Mouse (Mus musculus): ENCODE measurements at regions not wholly inside any gene's neighbourhood (a gene's known extent, or its start where the extent isn't known, plus 50 kb on each side); places are given as distances from the start of the nearest gene placed in this dataset.

GRCm38 (mm10) chr6:66272216-66272615 is 263.0 kb upstream of the Mad2l1 start:
- H3K36me3 ChIP-seq (ENCODE audit: insufficient read depth, low read length), result no peaks in the 10 kb centered on the region
- H3K4me2 ChIP-seq (replicated peaks; ENCODE audit: low read depth, low read length), result no peak overlapping the region
- no peak overlapping the region for H3K9ac ChIP-seq (replicated peaks; ENCODE audit: low read length)
- H3K27ac ChIP-seq (ENCODE audit: low read length), result no peak overlapping the region
- ATAC-seq (ENCODE audit: low FRiP score, low TSS enrichment), result no peak
- H3K4me1 ChIP-seq (ENCODE audit: insufficient read depth, low read length), result no peaks in the 10 kb centered on the region
- 57% methylated on average over 2 of the region's 2 CpGs for WGBS
- no peak overlapping the region for H3K4me3 ChIP-seq (ENCODE audit: low read length)
- no peaks in the 10 kb centered on the region for H3K27me3 ChIP-seq (ENCODE audit: insufficient read depth, low read length)
- no peaks in the 10 kb centered on the region for H3K9me3 ChIP-seq (ENCODE audit: low read length)

- ATAC-seq (ENCODE audit: low FRiP score, low TSS enrichment), result no peak
- peaks cover 3% of the 10 kb centered on the region; the same call in 1 of the 2 replicates for H3K9me3 ChIP-seq (ENCODE audit: low read length)
- no peak overlapping the region for H3K4me3 ChIP-seq (ENCODE audit: low read length)
- no peaks in the 10 kb centered on the region for H3K4me1 ChIP-seq (ENCODE audit: insufficient read depth, low read length)
- no peak overlapping the region for H3K4me2 ChIP-seq (replicated peaks; ENCODE audit: low read depth, low read length)
- no peak overlapping the region for H3K9ac ChIP-seq (replicated peaks; ENCODE audit: low read length)
- H3K36me3 ChIP-seq (ENCODE audit: insufficient read depth, low read length), result no peaks in the 10 kb centered on the region
- WGBS, result 86% methylated on average over 4 of the region's 4 CpGs
- H3K27me3 ChIP-seq (ENCODE audit: insufficient read depth, low read length), result no peaks in the 10 kb centered on the region
- no peak overlapping the region for H3K27ac ChIP-seq (ENCODE audit: low read length)
Measured at GRCm38 (mm10) chr6:66274737-66275136, 260.5 kb upstream of the Mad2l1 start.

- no peaks in the 10 kb centered on the region for H3K36me3 ChIP-seq (ENCODE audit: insufficient read depth, low read length)
- no peak overlapping the region for H3K9ac ChIP-seq (replicated peaks; ENCODE audit: low read length)
- WGBS, result 87% methylated on average over 8 of the region's 8 CpGs
- H3K9me3 ChIP-seq (ENCODE audit: low read length), result peaks cover 3% of the 10 kb centered on the region; the same call in 1 of the 2 replicates
- H3K4me2 ChIP-seq (replicated peaks; ENCODE audit: low read depth, low read length), result no peak overlapping the region
- H3K27me3 ChIP-seq (ENCODE audit: insufficient read depth, low read length), result no peaks in the 10 kb centered on the region
- H3K4me1 ChIP-seq (ENCODE audit: insufficient read depth, low read length), result no peaks in the 10 kb centered on the region
- ATAC-seq (ENCODE audit: low FRiP score, low TSS enrichment), result no peak
- no peak overlapping the region for H3K4me3 ChIP-seq (ENCODE audit: low read length)
- no peak overlapping the region for H3K27ac ChIP-seq (ENCODE audit: low read length)
Measured at GRCm38 (mm10) chr6:66280701-66281100, 254.5 kb upstream of the Mad2l1 start.

GRCm38 (mm10) chr6:66282566-66283115 is 252.5 kb upstream of the Mad2l1 start:
- Histone ChIP-seq H3K9me3 (ENCODE audit: low read length) (peaks cover 3% of the 10 kb centered on the region; the same call in 1 of the 2 replicates), H3K9ac (replicated peaks; ENCODE audit: low read length) (no peak overlapping the region), H3K4me2 (replicated peaks; ENCODE audit: low read depth, low read length) (no peak overlapping the region), H3K27me3 (ENCODE audit: insufficient read depth, low read length) (no peaks in the 10 kb centered on the region), H3K4me1 (ENCODE audit: insufficient read depth, low read length) (no peaks in the 10 kb centered on the region), H3K27ac (ENCODE audit: low read length) (no peak overlapping the region), H3K36me3 (ENCODE audit: insufficient read depth, low read length) (no peaks in the 10 kb centered on the region), H3K4me3 (ENCODE audit: low read length) (no peak overlapping the region)
- no peak for ATAC-seq (ENCODE audit: low FRiP score, low TSS enrichment)
- 69% methylated on average over 6 of the region's 6 CpGs for WGBS

- Histone ChIP-seq H3K27ac (ENCODE audit: low read length) (no peak overlapping the region), H3K4me1 (ENCODE audit: insufficient read depth, low read length) (no peaks in the 10 kb centered on the region), H3K9me3 (ENCODE audit: low read length) (no peaks in the 10 kb centered on the region), H3K4me3 (ENCODE audit: low read length) (no peak overlapping the region), H3K4me2 (replicated peaks; ENCODE audit: low read depth, low read length) (no peak overlapping the region), H3K36me3 (ENCODE audit: insufficient read depth, low read length) (no peaks in the 10 kb centered on the region), H3K9ac (replicated peaks; ENCODE audit: low read length) (no peak overlapping the region), H3K27me3 (ENCODE audit: insufficient read depth, low read length) (no peaks in the 10 kb centered on the region)
- no peak for ATAC-seq (ENCODE audit: low FRiP score, low TSS enrichment)
- 86% methylated on average over 4 of the region's 4 CpGs for WGBS
Measured at GRCm38 (mm10) chr6:66283521-66283920, 251.7 kb upstream of the Mad2l1 start.

GRCm38 (mm10) chr6:66287607-66288006 is 247.6 kb upstream of the Mad2l1 start:
- Histone ChIP-seq H3K4me2 (replicated peaks; ENCODE audit: low read depth, low read length) (no peak overlapping the region), H3K4me3 (ENCODE audit: low read length) (no peak overlapping the region), H3K36me3 (ENCODE audit: insufficient read depth, low read length) (no peaks in the 10 kb centered on the region), H3K9me3 (ENCODE audit: low read length) (no peaks in the 10 kb centered on the region), H3K27me3 (ENCODE audit: insufficient read depth, low read length) (no peaks in the 10 kb centered on the region), H3K4me1 (ENCODE audit: insufficient read depth, low read length) (no peaks in the 10 kb centered on the region), H3K9ac (replicated peaks; ENCODE audit: low read length) (no peak overlapping the region), H3K27ac (ENCODE audit: low read length) (no peak overlapping the region)
- no peak for ATAC-seq (ENCODE audit: low FRiP score, low TSS enrichment)

- no peaks in the 10 kb centered on the region for H3K4me1 ChIP-seq (ENCODE audit: insufficient read depth, low read length)
- no peaks in the 10 kb centered on the region for H3K36me3 ChIP-seq (ENCODE audit: insufficient read depth, low read length)
- H3K9ac ChIP-seq (replicated peaks; ENCODE audit: low read length), result no peak overlapping the region
- no peak for ATAC-seq (ENCODE audit: low FRiP score, low TSS enrichment)
- H3K27ac ChIP-seq (ENCODE audit: low read length), result no peak overlapping the region
- H3K4me2 ChIP-seq (replicated peaks; ENCODE audit: low read depth, low read length), result no peak overlapping the region
- whole genome bisulfite sequencing, result 56% methylated on average over 3 of the region's 3 CpGs
- H3K9me3 ChIP-seq (ENCODE audit: low read length), result no peaks in the 10 kb centered on the region
- H3K4me3 ChIP-seq (ENCODE audit: low read length), result no peak overlapping the region
- H3K27me3 ChIP-seq (ENCODE audit: insufficient read depth, low read length), result no peaks in the 10 kb centered on the region
Measured at GRCm38 (mm10) chr6:66289196-66289595, 246.0 kb upstream of the Mad2l1 start.

GRCm38 (mm10) chr6:66291576-66291975 is 243.6 kb upstream of the Mad2l1 start:
- H3K9ac ChIP-seq (replicated peaks; ENCODE audit: low read length), result no peak overlapping the region
- H3K4me1 ChIP-seq (ENCODE audit: insufficient read depth, low read length), result no peaks in the 10 kb centered on the region
- no peak for ATAC-seq (ENCODE audit: low FRiP score, low TSS enrichment)
- H3K27me3 ChIP-seq (ENCODE audit: insufficient read depth, low read length), result no peaks in the 10 kb centered on the region
- no peaks in the 10 kb centered on the region for H3K36me3 ChIP-seq (ENCODE audit: insufficient read depth, low read length)
- H3K4me2 ChIP-seq (replicated peaks; ENCODE audit: low read depth, low read length), result no peak overlapping the region
- 87% methylated on average over 2 of the region's 2 CpGs for WGBS
- no peaks in the 10 kb centered on the region for H3K9me3 ChIP-seq (ENCODE audit: low read length)
- H3K27ac ChIP-seq (ENCODE audit: low read length), result no peak overlapping the region
- no peak overlapping the region for H3K4me3 ChIP-seq (ENCODE audit: low read length)

GRCm38 (mm10) chr6:66298056-66298455 is 237.1 kb upstream of the Mad2l1 start:
- Histone ChIP-seq H3K36me3 (ENCODE audit: insufficient read depth, low read length) (no peaks in the 10 kb centered on the region), H3K4me2 (replicated peaks; ENCODE audit: low read depth, low read length) (no peak overlapping the region), H3K27me3 (ENCODE audit: insufficient read depth, low read length) (no peaks in the 10 kb centered on the region), H3K4me1 (ENCODE audit: insufficient read depth, low read length) (no peaks in the 10 kb centered on the region), H3K9me3 (ENCODE audit: low read length) (no peaks in the 10 kb centered on the region), H3K9ac (replicated peaks; ENCODE audit: low read length) (no peak overlapping the region), H3K4me3 (ENCODE audit: low read length) (no peak overlapping the region), H3K27ac (ENCODE audit: low read length) (no peak overlapping the region)
- ATAC-seq (ENCODE audit: low FRiP score, low TSS enrichment), result no peak
- 79% methylated on average over 4 of the region's 4 CpGs for WGBS

- Histone ChIP-seq H3K4me3 (ENCODE audit: low read length) (no peak overlapping the region), H3K4me2 (replicated peaks; ENCODE audit: low read depth, low read length) (no peak overlapping the region), H3K4me1 (ENCODE audit: insufficient read depth, low read length) (no peaks in the 10 kb centered on the region), H3K9me3 (ENCODE audit: low read length) (no peaks in the 10 kb centered on the region), H3K27me3 (ENCODE audit: insufficient read depth, low read length) (no peaks in the 10 kb centered on the region), H3K9ac (replicated peaks; ENCODE audit: low read length) (no peak overlapping the region), H3K27ac (ENCODE audit: low read length) (no peak overlapping the region), H3K36me3 (ENCODE audit: insufficient read depth, low read length) (no peaks in the 10 kb centered on the region)
- ATAC-seq (ENCODE audit: low FRiP score, low TSS enrichment), result no peak
Measured at GRCm38 (mm10) chr6:66300189-66300588, 235.0 kb upstream of the Mad2l1 start.
